Mouse (Mus musculus): ENCODE results near the gene Dap3. TPM values are rescaled to one million over a fixed set of nuclear protein-coding genes. Genes with fewer than 3 reads are reported as not detected.
"Not testable (repeated sequence)": the region's sequence is repeated elsewhere in the genome, so short reads cannot be mapped to it uniquely, and the experiment has no call there.

Gene Dap3
- polyA plus RNA-seq (2017; shearing (Covaris generic)) = 100 to 1,000 TPM; 122 to 130 TPM

GRCm38 (mm10) chr3:88950576-88951326 lies at the start of gene Dap3, which contains the start of gene Ash1l:
Dap3 (minus strand) TSS chr3:88951181.
Ash1l (plus strand) TSS chr3:88950622.
- peak; percentile 69 for ATAC-seq

DNA sequence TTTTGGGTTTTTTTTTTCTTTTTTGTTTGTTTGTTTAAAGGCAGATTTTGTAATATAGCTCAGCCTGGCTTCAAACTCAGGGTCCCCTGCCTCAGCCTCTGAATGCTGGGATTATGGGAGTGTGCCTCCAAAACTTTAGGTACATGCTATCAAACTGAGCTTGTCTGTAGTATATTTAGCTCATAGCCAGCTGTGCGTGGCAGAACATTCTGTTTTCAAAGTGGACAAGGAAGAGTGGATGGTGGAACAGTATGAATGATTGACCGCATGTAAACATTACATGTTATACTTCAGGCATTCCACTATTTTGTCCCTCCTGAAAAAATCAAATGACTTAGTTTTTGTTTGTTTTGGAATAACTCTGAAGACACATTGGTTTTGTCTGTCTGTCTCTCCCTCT lies 41.8 kb upstream of the Dap3 start:
- ATAC-seq = no peak

DNA sequence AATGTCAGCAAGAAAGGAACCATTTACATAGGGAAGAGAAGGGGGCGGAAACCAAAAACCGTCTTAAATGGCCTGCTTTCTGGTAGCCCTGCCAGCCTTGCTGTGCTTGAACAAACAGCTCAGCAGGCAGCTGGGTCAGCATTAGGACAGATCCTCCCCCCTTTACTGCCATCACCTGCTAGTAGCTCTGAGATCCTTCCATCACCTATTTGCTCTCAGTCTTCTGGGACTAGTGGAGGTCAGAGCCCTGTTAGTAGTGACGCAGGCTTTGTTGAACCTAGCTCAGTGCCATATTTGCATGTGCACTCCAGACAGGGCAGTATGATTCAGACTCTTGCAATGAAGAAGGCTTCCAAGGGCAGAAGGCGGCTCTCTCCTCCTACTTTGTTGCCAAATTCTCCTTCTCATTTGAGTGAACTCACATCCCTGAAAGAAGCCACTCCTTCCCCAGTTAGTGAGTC lies 33.0 kb upstream of the Dap3 start:
- ATAC-seq = no peak

- no peak for ATAC-seq
These were observed 30.4 kb upstream of the Dap3 start for GRCm38 (mm10) chr3:88981206-88982010.

DNA sequence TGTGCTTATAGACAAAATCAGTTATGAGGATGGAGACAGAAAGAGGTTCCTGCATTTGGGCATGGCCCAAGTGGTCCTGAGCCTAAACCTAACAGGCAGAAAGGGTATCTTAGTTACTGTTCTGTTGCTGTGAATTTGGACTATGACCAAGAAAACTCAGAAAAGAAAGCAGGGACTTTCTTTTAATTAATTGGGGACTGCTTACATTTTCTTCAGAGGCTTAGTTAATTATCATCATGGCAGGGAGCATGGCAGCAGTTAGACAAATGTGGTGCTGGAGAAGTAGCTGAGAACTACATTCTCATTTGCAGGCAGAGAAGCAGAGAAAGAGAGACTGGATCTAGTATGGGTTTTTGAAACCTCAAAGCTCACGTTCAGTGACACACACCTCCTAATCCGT lies 24.0 kb upstream of the Dap3 start:
- no peak for ATAC-seq

GRCm38 (mm10) chr3:88963211-88963610 lies 12.2 kb upstream of the Dap3 start:
- not testable (repeated sequence) for ATAC-seq

DNA sequence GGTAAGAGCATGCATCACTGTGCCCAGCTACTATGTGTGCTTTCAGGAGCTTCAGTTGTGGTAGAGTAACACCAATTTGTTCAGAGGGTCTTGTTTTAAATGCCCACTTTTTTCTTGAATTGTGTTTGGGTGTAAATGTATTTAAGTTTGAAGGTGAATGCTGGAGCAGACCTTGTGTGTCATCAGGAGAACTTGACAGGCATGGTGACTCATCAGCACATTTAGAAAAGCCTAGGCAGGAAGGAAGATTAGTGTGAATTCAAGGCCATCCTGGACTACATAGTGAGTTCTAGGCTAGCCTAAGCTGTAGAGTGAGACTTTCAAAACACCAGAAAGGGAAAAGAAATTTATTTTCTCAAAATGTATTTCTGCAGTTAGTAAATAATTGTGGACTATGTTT lies 2.8 kb upstream of the Dap3 start:
- no peak for ATAC-seq

- no peak for ATAC-seq
These were observed 2.3 kb upstream of the Dap3 start for GRCm38 (mm10) chr3:88953246-88953645.

GRCm38 (mm10) chr3:88951327-88951800 lies 383 bp upstream of the Dap3 start:
- ATAC-seq = no peak

DNA sequence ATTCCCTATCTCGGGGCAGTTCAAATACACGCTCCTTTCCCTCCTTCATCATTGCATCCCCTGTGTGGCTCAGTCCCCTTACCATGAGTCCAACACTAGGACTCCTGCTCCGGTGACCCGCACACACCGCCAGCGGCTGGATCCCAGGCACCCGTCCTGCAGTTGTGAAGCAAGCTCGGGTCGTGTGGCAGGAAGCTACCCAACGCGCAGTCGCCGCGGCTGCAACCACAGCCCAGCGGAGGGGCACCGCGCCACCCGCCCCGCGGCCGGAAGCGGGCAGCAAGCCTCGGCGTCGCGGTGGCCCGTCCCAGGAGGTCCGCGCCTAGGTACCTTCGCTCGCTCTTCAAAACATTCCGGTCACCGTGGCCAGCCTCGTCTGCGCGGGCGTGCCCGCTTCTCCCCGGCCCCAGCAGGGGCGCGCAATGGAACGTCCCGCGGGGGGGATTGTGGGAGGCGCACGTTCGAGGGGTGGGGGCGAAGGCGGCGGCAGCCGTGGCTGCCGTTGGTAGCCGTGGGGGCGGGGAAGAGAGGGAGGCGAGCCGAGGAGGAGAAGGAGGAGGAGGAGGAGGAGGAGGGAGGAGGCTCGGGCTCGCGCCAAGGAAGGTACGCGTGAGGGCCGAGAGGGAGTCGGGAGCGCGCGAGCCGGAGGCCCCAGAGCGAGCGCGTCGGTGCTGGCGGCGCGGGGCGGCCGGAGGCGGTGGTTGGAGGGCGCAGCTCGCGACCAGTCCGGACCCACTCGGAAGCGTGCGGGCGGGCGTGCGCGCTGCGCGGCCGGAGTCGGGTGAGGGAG lies 1.0 kb downstream of the Dap3 start:
- ATAC-seq = peak; percentile 61

DNA sequence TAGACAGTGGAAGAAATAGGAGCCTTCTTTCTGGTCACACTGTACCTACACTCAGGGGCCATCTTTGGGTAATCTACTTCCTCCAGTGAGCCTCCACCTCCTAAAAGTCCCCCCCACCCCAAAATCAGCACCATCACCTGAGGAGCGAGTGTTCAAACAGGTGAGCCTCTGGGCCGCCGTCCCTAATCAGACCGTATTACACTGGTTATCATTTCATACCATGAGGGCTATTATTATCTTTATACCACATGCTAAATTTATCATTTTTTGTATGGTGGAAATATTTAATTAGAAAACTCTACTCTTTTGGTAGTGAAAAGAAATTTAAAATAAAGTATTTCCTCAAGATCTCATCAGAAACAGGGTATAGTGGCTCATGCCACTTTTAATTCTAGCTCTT lies 6.9 kb downstream of the Dap3 start:
- no peak for ATAC-seq

- no peak for ATAC-seq
These were observed 8.6 kb downstream of the Dap3 start for GRCm38 (mm10) chr3:88942316-88942880.

DNA sequence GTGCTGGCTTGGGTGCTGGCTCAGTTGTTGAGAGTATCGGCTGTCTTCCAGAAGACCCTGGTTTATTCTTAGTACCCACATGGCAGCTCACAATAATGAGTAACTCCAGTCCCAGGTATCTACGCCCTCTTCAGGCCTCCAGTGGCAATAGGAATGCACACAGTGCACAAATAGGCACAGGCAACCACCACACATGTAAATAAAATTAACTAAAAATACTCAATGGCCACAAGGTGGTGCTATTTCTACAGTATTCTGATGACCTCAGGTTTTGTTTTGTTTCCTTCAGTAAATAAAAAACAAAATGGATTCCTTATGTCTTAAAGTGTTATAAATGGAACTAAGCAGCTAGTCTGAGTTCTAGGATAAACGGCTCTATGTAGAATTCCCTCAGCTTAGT lies 11.2 kb downstream of the Dap3 start:
- ATAC-seq = peak; percentile 59

GRCm38 (mm10) chr3:88939071-88939470 lies 11.9 kb downstream of the Dap3 start:
- ATAC-seq = no peak

DNA sequence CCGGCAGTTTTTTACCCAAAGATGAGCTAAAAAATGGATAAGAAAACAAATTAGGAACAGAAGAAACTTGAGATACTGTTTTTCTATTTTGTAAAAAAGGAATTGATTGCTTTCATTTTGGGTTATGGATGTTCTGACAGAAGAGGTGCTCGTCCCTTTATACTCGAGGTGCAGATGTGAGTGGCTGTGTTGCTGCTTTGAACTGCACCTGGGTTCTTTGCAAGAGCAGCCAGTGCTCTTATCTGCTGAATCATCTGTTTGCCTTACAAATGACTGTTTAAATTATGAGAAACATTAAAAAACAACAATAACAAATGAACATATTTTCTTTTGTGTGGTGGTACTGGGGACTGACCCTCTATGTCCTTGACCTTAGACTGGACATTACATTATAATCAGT lies 21.5 kb downstream of the Dap3 start:
- ATAC-seq = no peak

GRCm38 (mm10) chr3:88925651-88926050 lies 25.3 kb downstream of the Dap3 start:
- no peak for ATAC-seq

DNA sequence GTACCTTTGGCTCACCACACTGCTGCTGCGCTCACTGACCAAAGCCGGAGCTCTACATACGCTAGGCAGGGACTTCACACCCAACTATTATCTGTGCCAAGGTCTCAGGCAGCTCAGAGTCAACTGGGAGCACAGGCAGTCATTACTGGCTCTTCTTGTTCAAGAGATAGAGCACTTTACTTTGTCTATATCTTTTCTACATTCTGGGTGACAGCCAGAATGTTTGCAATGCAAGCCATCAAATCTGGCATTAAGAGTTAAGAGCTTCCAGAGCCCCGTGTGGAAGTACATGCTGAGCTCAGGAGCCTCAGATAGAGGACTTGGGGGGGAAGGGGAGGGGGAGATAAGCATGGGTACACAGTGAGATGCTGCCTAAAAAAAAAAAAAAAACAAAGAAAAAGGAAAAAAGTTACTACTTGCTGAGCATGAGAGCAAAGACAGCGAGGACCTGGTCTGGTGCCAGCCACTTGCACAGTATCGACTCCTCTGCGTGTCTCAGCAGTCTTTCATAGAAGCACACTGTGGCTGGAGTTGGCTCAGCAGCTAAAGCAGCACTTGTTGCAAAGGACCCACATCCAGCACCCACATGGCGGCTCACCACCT lies 26.9 kb downstream of the Dap3 start:
- ATAC-seq = no peak

- no peak for ATAC-seq
These were observed 29.6 kb downstream of the Dap3 start for GRCm38 (mm10) chr3:88921411-88921810.

- no peak for ATAC-seq
These were observed 32.0 kb downstream of the Dap3 start for GRCm38 (mm10) chr3:88918981-88919380.

DNA sequence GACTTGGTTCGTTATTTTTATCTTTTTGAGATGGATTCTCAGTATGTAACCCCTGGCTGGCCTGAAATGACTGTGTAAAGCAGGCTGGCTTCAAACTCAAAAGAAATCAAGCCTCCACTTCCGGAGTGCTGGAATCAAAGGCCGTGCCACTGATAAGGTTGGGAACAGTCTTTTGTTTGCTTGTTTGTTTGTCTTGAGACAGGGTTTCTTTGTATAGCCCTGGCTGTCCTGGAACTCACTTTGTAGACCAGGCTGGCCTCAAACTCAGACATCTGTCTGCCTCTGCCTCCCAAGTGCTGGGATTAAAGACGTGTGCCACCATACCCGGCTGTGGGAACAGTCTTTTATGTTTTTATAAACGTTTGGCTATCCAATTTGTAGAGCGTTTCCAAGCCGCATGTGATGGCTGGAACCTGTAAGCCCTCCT lies 36.6 kb downstream of the Dap3 start:
- ATAC-seq = peak; percentile 34

DNA sequence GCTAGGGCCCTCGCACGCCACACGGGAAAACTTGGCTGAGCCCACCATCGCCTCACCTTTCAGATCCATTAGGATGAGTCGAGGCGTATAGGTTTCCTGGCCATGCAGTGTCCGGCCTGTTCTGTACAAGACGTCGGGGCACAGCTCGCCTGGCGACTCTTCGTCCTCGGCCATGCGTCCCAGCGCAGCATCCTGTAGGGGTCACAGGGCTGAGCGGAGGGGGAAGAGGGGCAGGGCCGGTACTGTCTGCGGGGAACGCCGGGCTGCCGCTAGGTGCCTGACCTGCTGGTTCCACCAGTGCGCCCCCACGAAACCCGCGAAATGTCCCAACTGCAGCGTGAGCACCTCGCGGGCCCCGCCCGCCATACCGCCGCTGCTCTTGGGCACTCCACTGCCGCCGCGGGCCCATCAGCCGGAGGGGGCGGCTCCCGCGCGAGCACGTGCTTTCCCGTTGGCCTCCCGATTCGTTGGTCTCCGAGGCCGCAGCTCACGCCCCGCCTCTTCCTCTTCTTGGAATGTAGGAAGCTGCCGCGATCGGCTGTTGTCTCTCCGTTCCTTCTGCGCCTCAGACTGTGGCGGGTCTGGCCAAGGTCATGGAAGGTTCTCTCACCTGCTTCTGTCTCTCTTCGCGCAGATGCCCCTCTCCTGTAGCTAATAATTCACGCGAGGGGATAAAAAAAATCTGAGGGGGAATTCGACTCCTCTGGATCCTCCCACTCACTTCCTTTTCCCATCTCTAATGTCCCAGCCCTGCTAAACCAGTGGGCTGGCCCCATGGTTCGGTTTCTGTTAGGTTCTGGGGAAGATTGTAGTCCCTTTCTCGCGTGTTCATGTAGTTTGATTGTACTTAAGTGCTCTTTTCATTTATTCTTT lies 37.2 kb downstream of the Dap3 start, which contains the start of gene Msto1:
Gene Msto1, minus strand, starts transcription at position 489 of the 873 bp plus-strand sequence.
- ATAC-seq = peak; percentile 98

Data from activated CD4-positive, CD25-positive, alpha-beta regulatory T cell, adult 4 months (primary cell).